Mouse (Mus musculus): ENCODE measurements around the gene Sorbs2. TPM values are rescaled to one million over a fixed set of nuclear protein-coding genes. Genes with fewer than 3 reads are reported as not detected.

Sorbs2 gene
- polyA plus RNA-seq, 1 experiment from 2014 or later: 81.5 TPM

DNA sequence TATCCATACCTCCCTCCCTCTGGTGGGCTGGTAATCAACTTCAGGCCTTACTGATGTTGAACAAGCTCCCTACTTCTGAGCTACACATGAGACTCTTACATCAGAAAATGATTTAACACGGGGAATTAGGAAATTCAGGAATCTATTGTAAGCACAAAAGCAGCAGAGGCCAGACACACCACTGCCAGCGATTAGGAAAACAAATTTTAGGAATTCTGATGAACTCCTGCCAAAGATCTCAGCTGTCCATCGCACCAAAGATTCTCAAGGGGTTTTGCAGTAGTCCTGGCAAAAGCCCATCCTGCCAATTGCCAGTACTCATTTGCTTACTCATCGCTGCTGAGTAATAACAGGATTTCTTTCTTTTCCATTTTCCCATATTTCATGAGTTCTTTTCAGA, 94.4 kb downstream of the Sorbs2 start:
- H3K9me3 ChIP-seq (ENCODE audit: control insufficient read depth, low read length): no peaks in the 10 kb centered on the region
- H3K36me3 ChIP-seq (ENCODE audit: control insufficient read depth, insufficient read depth, low read length): no peaks in the 10 kb centered on the region
- H3K27ac ChIP-seq (replicated peaks; ENCODE audit: low read depth, low read length): no peak overlapping the region
- no peak for DNase-seq
- 68% methylated on average over 4 of the region's 4 CpGs for WGBS
- no peak overlapping the region for H3K9ac ChIP-seq (replicated peaks; ENCODE audit: low read length)
- ATAC-seq (ENCODE audit: low FRiP score, low TSS enrichment): no peak
- no peaks in the 10 kb centered on the region for H3K27me3 ChIP-seq (ENCODE audit: control insufficient read depth, insufficient read depth, low read length)
- H3K4me2 ChIP-seq (ENCODE audit: low read length): no peak overlapping the region
- no peak overlapping the region for H3K4me3 ChIP-seq (replicated peaks; ENCODE audit: low read depth, low read length)
- no peaks in the 10 kb centered on the region for H3K4me1 ChIP-seq (ENCODE audit: control insufficient read depth, insufficient read depth, low read length)

DNA sequence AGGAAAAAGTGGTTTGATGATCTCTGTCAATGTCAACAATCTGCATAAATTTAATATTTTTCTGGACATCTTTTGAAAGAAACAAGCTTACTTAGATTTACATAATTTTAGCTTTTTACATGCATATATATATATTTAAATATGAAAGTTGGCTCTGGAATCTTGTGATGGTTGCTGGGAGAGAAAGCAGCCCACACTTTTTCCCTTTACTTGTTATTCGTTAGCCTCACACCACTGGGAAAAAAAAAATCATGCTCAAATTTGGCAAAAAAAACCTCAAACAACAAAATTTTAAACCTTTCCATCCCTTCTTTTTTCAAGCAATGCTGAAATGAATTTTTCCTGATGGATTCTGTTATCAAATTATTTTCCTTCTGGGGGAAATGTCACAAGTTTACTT, 97.8 kb downstream of the Sorbs2 start:
- no peak for ATAC-seq (ENCODE audit: low FRiP score, low TSS enrichment)
- no peak overlapping the region for H3K27ac ChIP-seq (replicated peaks; ENCODE audit: low read depth, low read length)

DNA sequence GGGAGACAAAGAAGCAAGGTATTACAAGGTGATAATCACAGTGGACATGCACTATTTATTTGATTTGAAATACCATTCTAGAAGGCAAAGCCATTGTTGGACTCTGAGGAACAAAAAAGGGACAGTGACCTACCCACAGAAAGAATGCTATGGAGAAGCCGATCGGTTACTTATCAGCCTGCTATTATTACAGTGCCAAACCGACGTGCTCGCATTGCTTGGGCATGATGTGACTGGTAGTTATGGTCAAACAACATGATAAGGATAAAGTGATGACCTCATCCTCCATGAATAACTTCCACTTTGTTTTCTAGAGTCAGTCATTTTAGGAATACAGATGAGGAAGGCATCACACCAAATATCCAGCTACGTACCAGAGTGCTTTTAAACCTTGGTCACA, 99.4 kb downstream of the Sorbs2 start:
- Histone ChIP-seq H3K36me3 (ENCODE audit: control insufficient read depth, insufficient read depth, low read length) (no peaks in the 10 kb centered on the region), H3K9me3 (ENCODE audit: control insufficient read depth, low read length) (no peaks in the 10 kb centered on the region)
- no peak for DNase-seq

More for the DNA sequence above, 97.8 kb downstream of the Sorbs2 start:
- WGBS: 92% methylated on average over 1 of the region's 1 CpGs
- Histone ChIP-seq H3K4me2 (ENCODE audit: low read length) (no peak overlapping the region), H3K4me3 (replicated peaks; ENCODE audit: low read depth, low read length) (no peak overlapping the region), H3K4me1 (ENCODE audit: control insufficient read depth, insufficient read depth, low read length) (no peaks in the 10 kb centered on the region), H3K9ac (replicated peaks; ENCODE audit: low read length) (no peak overlapping the region), H3K27me3 (ENCODE audit: control insufficient read depth, insufficient read depth, low read length) (no peaks in the 10 kb centered on the region), H3K36me3 (ENCODE audit: control insufficient read depth, insufficient read depth, low read length) (no peaks in the 10 kb centered on the region), H3K9me3 (ENCODE audit: control insufficient read depth, low read length) (no peaks in the 10 kb centered on the region)
- no peak for DNase-seq

DNA sequence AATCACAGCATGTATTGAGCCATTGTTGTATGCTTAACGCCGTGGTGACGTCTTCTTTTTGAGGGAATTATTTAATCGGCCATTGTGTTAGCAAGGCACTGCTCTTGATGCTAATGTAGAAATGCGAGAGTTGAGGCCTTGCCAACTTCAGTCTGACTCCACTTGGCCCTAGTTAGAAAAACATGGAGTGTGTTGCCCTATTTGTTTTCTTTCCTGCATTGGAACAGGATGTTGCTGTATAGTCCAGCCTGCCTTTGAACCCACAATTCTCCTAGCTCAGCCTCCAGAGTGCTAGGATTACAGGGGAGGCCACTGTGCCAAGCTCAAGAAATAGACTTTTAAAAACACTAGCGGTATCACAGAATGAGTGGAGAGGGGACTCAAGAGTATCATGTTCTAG, 100.8 kb downstream of the Sorbs2 start:
- H3K9ac ChIP-seq (replicated peaks; ENCODE audit: low read length): no peak overlapping the region
- H3K27me3 ChIP-seq (ENCODE audit: control insufficient read depth, insufficient read depth, low read length): no peaks in the 10 kb centered on the region
- H3K4me3 ChIP-seq (replicated peaks; ENCODE audit: low read depth, low read length): no peak overlapping the region
- H3K4me1 ChIP-seq (ENCODE audit: control insufficient read depth, insufficient read depth, low read length): no peaks in the 10 kb centered on the region
- DNase-seq: no peak
- 63% methylated on average over 6 of the region's 6 CpGs for WGBS
- ATAC-seq (ENCODE audit: low FRiP score, low TSS enrichment): no peak
- H3K27ac ChIP-seq (replicated peaks; ENCODE audit: low read depth, low read length): no peak overlapping the region
- no peak overlapping the region for H3K4me2 ChIP-seq (ENCODE audit: low read length)
- no peaks in the 10 kb centered on the region for H3K36me3 ChIP-seq (ENCODE audit: control insufficient read depth, insufficient read depth, low read length)
- H3K9me3 ChIP-seq (ENCODE audit: control insufficient read depth, low read length): no peaks in the 10 kb centered on the region

More for the DNA sequence above, 99.4 kb downstream of the Sorbs2 start:
- Histone ChIP-seq H3K4me2 (ENCODE audit: low read length) (no peak overlapping the region), H3K27me3 (ENCODE audit: control insufficient read depth, insufficient read depth, low read length) (no peaks in the 10 kb centered on the region), H3K4me3 (replicated peaks; ENCODE audit: low read depth, low read length) (no peak overlapping the region), H3K4me1 (ENCODE audit: control insufficient read depth, insufficient read depth, low read length) (no peaks in the 10 kb centered on the region), H3K9ac (replicated peaks; ENCODE audit: low read length) (no peak overlapping the region), H3K27ac (replicated peaks; ENCODE audit: low read depth, low read length) (no peak overlapping the region)
- no peak for ATAC-seq (ENCODE audit: low FRiP score, low TSS enrichment)
- 93% methylated on average over 6 of the region's 6 CpGs for WGBS

DNA sequence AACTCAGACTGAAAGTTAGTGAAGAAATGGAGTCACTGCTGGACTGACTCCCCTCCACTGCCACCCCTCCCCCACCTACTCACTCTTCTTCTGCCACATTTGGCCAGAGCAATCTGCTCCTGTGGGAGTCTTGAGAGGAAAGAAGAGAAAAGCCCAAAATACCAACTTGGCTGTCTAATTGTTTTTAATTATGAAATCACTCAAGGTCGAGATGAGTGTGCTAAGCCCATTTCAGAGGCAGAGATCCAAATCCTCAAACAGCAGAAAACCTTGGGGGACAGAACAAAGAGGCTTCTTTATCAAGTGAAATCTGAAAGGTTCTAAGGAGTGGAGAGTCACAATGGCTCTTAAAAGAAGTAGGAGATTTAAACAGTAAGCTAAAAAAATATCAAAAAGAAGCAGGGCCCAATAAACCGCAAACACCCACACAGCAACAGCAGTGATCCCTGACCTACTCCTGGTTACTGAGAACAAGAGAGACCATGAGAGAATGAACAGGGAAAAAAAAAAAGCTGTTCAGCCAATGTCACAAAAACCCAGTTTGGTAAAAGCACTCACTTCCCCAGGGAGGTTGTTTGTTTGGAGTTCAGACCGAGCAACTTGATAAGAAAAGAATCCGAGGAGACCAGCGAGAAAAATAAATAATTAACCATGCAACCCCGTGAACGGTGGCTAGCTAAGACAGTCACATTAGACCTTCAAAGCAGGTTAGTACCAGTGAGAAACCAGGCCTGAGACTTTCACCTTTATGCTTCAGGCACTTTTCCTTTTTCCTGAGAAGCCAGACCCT, 103.0 kb downstream of the Sorbs2 start:
- 16% methylated on average over 7 of the region's 7 CpGs for WGBS
- DNase-seq: no peak
- no peaks in the 10 kb centered on the region for H3K27me3 ChIP-seq (ENCODE audit: control insufficient read depth, insufficient read depth, low read length)
- H3K36me3 ChIP-seq (ENCODE audit: control insufficient read depth, insufficient read depth, low read length): no peaks in the 10 kb centered on the region
- H3K4me1 ChIP-seq (ENCODE audit: control insufficient read depth, insufficient read depth, low read length): peaks cover 10% of the 10 kb centered on the region; the same call in 1 of the 2 replicates
- H3K4me3 ChIP-seq (replicated peaks; ENCODE audit: low read depth, low read length): no peak overlapping the region
- no peak overlapping the region for H3K27ac ChIP-seq (replicated peaks; ENCODE audit: low read depth, low read length)
- no peaks in the 10 kb centered on the region for H3K9me3 ChIP-seq (ENCODE audit: control insufficient read depth, low read length)
- H3K9ac ChIP-seq (replicated peaks; ENCODE audit: low read length): no peak overlapping the region
- no peak overlapping the region for H3K4me2 ChIP-seq (ENCODE audit: low read length)
- ATAC-seq (ENCODE audit: low FRiP score, low TSS enrichment): no peak

DNA sequence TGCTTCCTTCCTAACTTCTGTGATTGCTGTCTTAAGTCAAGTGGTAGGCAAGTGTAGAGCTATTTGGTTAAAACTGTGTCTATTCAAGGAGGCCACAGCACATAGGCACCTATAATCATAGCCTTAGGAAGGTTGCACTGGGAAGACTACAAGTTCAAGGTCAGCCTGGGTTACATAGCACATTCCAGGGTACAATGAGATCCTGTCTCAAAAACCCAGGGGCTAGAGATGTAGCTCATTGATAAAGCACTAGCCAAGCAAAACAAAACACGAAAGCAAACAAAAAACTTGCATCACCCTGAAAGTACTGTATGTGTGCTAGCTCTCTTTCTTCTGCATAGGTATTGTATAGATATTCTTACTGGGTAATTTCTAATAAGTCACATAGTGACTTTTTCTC, 103.7 kb downstream of the Sorbs2 start:
- WGBS: 69% methylated on average over 1 of the region's 1 CpGs
- DNase-seq (no peak), ATAC-seq (ENCODE audit: low FRiP score, low TSS enrichment) (no peak)
- H3K4me1 ChIP-seq (ENCODE audit: control insufficient read depth, insufficient read depth, low read length): peaks cover 10% of the 10 kb centered on the region; the same call in 1 of the 2 replicates
- H3K4me2 ChIP-seq (ENCODE audit: low read length): no peak overlapping the region
- H3K9me3 ChIP-seq (ENCODE audit: control insufficient read depth, low read length): no peaks in the 10 kb centered on the region
- no peak overlapping the region for H3K9ac ChIP-seq (replicated peaks; ENCODE audit: low read length)
- H3K27me3 ChIP-seq (ENCODE audit: control insufficient read depth, insufficient read depth, low read length): no peaks in the 10 kb centered on the region
- no peak overlapping the region for H3K27ac ChIP-seq (replicated peaks; ENCODE audit: low read depth, low read length)
- no peak overlapping the region for H3K4me3 ChIP-seq (replicated peaks; ENCODE audit: low read depth, low read length)
- H3K36me3 ChIP-seq (ENCODE audit: control insufficient read depth, insufficient read depth, low read length): no peaks in the 10 kb centered on the region

DNA sequence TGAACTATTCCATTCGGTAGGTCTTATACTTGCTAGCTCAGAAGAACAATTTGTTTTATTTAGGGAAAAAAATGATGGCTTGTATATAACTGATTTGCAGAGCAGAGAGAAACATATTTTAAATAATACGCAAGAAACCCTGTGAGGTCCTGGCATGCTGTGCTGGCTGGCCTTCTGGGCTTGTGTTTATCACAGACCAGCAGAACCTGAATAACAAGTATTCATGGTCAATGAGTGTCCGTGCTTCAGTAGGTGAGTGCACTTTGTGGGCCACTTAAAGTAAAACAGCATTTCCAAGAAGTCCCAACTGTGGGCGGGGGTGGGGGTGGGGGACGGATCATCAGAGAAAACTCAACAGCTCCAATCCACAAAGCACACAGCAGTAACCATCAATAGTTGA, 107.0 kb downstream of the Sorbs2 start:
- Histone ChIP-seq H3K4me3 (replicated peaks; ENCODE audit: low read depth, low read length) (no peak overlapping the region), H3K36me3 (ENCODE audit: control insufficient read depth, insufficient read depth, low read length) (no peaks in the 10 kb centered on the region), H3K9me3 (ENCODE audit: control insufficient read depth, low read length) (no peaks in the 10 kb centered on the region), H3K4me1 (ENCODE audit: control insufficient read depth, insufficient read depth, low read length) (peaks cover 10% of the 10 kb centered on the region; the same call in 1 of the 2 replicates), H3K9ac (replicated peaks; ENCODE audit: low read length) (no peak overlapping the region), H3K4me2 (ENCODE audit: low read length) (no peak overlapping the region), H3K27me3 (ENCODE audit: control insufficient read depth, insufficient read depth, low read length) (no peaks in the 10 kb centered on the region), H3K27ac (replicated peaks; ENCODE audit: low read depth, low read length) (no peak overlapping the region)
- DNase-seq: no peak
- WGBS: 47% methylated on average over 5 of the region's 5 CpGs
- no peak for ATAC-seq (ENCODE audit: low FRiP score, low TSS enrichment)

DNA sequence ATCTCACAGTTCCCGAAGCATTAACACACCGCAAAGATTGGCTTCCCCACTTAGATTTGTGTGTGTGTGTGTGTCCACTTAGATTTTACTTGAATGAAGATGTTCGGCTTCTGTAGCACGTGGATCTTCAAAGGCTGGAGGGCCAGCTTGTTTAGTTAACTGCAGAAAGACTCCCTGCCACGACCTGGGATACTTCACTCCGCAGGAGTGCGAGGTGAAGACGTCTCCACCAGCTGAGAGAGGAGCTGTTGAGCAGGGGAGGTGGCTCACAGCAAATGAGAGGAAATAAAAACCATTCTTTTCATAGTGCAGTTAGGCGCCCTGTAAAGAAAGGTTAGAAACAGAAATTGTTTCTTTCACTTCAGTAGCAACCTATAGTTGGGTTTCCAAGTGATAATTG, 107.5 kb downstream of the Sorbs2 start:
- peaks cover 10% of the 10 kb centered on the region; the same call in 1 of the 2 replicates for H3K4me1 ChIP-seq (ENCODE audit: control insufficient read depth, insufficient read depth, low read length)
- H3K4me2 ChIP-seq (ENCODE audit: low read length): no peak overlapping the region; the same call in 1 of the 2 replicates
- 18% methylated on average over 9 of the region's 9 CpGs for WGBS
- H3K27me3 ChIP-seq (ENCODE audit: control insufficient read depth, insufficient read depth, low read length): no peaks in the 10 kb centered on the region
- ATAC-seq (ENCODE audit: low FRiP score, low TSS enrichment): no peak
- no peak for DNase-seq
- H3K9ac ChIP-seq (replicated peaks; ENCODE audit: low read length): no peak overlapping the region
- no peaks in the 10 kb centered on the region for H3K9me3 ChIP-seq (ENCODE audit: control insufficient read depth, low read length)
- no peak overlapping the region for H3K4me3 ChIP-seq (replicated peaks; ENCODE audit: low read depth, low read length)
- H3K36me3 ChIP-seq (ENCODE audit: control insufficient read depth, insufficient read depth, low read length): no peaks in the 10 kb centered on the region
- H3K27ac ChIP-seq (replicated peaks; ENCODE audit: low read depth, low read length): no peak overlapping the region

DNA sequence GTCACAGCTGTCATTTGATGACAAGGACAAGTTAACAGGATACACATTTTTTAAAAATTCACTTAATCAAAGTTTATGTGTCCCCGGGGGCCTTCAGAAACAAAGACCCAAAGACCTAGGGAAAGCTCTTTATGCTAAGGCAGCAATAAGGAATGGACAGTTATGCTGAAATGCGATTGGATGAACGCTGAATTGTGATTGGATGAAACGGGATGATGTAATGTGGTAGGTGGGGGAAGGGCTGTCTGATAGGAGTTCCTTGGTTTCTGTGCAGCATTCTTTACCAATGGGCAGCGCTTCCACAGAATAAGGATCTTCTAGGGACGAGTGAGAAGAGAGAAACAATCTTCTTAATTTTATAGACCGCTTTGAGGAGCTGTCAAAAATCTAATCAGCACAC, 108.0 kb downstream of the Sorbs2 start:
- Histone ChIP-seq H3K4me1 (ENCODE audit: control insufficient read depth, insufficient read depth, low read length) (peaks cover 10% of the 10 kb centered on the region; the same call in 1 of the 2 replicates), H3K9me3 (ENCODE audit: control insufficient read depth, low read length) (no peaks in the 10 kb centered on the region), H3K4me3 (replicated peaks; ENCODE audit: low read depth, low read length) (no peak overlapping the region), H3K4me2 (ENCODE audit: low read length) (peak overlapping the region; percentile 9; the same call in 1 of the 2 replicates), H3K36me3 (ENCODE audit: control insufficient read depth, insufficient read depth, low read length) (no peaks in the 10 kb centered on the region), H3K9ac (replicated peaks; ENCODE audit: low read length) (no peak overlapping the region), H3K27me3 (ENCODE audit: control insufficient read depth, insufficient read depth, low read length) (no peaks in the 10 kb centered on the region), H3K27ac (replicated peaks; ENCODE audit: low read depth, low read length) (no peak overlapping the region)
- DNase-seq: peak; percentile 66
- no peak for ATAC-seq (ENCODE audit: low FRiP score, low TSS enrichment)
- 59% methylated on average over 7 of the region's 7 CpGs for WGBS

All from midbrain, embryonic 14.5 days (tissue).